Mouse (Mus musculus) kidney, adult 11 months (tissue): ENCODE results near the gene Cass4.

ENCODE experiments used
- DNase-seq: peaks from one replicate; pipeline ENCODE4 v3.0.0; 2022

Gene Cass4

DNA sequence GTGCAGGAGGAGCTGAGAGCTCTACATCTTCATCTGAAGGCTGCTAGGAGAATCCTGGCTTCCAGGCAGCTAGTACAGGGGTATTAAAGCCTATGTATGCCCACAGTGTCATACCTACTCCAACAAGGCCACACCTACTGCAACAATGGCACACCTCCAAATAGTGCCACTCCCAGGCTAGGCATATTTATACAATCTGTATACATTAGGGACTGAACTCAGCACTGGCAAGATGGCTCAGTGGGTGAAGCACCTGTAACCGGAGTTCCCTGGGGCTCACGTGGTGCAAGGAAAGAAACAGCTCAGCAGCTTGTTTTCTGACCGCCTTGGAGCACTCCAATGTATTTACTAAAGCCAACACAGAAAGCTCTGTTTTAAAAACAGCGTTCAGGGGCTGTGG is 52.0 kb downstream of the Cass4 start:
- no peak for DNase-seq

DNA sequence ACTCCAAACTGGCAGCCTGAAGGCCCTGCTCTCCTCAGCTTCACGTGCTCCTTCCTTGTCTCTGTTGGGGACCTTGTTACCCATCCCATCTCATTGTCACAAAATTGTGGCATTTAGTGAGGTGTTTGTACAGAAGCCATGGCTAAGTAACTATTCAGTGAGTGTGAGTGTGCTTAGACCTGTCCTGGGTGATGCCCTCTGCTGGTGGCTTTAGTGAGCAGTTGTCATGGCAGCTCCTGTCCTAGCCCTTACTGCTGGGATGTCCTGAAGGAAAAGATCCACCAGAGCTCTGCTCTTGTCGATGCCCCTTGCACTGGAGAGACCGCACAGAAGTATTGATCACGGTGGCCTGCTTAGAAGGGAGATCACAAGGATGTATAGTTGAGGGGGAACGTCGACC is 53.7 kb downstream of the Cass4 start:
- DNase-seq, result no peak

DNA sequence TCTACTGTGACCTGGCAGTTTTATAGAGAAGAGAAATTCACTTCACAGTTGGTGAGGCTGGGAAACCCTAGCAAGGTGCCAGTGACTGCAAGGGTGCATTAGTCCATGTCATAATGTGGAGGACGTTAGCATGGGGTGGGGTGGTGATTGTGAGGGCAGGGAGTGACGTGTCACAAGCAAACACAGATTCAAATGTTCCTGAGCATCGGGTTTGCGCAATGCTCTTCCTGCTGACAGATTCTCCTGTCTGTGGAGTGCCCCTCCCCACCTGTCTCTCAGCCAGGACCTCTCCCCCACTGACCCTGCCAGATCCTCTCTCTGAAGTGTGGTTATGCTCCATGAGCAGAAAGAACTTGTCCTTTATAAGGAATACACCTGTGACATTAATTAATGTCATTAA is 54.7 kb downstream of the Cass4 start:
- DNase-seq, result no peak

DNA sequence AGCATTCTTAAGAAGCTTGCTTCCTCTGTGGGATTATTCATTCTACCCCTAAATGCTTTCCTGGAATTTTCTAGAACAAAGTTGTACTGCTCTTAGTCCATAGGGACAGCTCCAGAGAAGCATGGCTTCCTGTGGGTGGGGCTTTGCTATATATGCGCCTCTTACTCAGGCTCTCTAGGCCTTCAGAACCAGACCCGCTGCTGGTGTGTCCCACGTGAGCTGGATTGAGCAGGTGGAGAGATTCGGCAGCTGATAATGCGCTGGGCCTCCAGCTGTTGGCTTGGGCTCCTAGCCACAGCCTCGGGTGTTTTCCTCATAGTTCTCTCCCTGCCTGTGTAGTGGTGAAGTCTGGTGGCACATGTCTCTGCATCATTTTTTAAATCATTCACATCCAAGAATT is 57.0 kb downstream of the Cass4 start:
- no peak for DNase-seq

DNA sequence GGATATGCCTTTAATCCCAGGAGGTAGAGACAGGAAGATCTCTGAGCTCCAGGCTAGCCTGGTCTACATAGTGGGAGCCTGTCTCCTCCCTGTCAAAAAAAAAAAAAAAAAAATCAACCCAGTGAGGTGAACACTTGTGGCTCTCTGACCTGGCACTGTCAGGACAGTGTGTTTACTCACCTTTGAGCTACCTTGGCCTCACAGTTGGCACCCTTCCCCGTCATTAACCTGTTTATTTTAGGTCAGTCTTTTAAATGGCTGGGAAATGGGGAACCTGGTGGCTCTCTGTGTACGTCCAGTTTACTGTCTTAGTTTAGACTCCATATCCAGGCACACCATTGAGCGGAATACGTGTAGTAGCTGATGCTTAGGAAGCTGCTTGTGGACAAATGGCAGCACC is 58.4 kb downstream of the Cass4 start:
- no peak for DNase-seq

DNA sequence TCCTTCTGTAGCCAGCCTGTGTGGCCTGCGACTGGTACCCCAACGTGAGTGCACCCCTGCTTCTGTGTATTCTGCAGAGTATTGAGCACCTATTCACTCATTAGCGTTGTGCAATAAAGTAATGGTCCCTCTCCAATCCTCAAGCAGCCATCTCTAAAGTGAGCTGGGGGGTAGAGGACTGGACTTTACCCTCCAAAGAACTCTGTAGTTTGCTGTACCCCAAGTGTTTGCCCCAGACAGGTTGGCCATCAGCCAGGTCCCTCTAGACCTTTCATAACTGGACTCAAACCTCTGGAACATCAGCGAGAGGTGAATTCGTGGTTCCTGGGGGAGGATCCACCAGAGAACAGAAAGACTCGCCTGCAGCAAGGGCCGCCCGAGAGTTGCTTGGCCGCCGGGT is 58.9 kb downstream of the Cass4 start:
- DNase-seq, result no peak

DNA sequence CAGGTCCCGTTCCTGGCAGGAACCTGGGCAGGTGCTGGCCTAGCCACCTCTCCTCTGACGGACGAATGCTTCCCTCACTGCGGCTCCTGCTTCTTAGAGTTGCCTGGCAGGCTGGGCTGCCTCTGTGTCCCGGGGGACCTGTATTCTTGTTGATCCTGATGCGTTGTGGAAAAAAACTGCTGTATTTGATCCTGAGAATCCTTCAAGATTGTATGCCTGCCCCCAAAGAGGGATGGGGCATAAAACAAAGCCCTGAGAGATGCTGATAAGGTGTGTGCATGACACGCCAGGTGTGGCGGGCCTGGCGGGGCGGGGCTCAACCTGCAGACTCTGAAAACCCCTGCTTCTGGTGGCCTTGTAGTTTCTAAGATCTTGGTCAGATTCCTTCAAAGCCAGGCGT is 64.9 kb downstream of the Cass4 start, which contains the start of gene Gcnt7:
Gcnt7 (minus strand) TSS at position 101 of the 400 bp plus-strand sequence.
- DNase-seq, result no peak

DNA sequence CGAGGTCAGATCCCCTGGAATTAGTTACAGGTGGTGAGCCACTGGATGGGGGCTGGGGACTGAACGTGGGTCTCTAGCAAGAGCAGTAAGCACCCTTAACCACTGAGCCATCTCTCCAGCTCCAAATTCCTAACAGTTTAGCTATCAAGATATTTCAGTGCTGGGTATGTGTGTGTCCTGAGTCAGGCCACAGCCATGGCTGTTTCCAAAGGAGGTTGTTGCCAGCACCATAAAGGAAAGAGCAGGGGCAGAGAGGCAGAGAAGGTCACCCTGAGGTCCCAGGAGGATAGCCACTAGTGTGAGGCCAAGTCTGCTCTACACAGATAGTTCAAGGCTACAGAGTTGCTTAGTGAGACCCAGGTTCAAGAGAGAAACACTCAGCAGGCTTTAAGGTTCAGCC is 67.1 kb downstream of the Cass4 start:
- no peak for DNase-seq

DNA sequence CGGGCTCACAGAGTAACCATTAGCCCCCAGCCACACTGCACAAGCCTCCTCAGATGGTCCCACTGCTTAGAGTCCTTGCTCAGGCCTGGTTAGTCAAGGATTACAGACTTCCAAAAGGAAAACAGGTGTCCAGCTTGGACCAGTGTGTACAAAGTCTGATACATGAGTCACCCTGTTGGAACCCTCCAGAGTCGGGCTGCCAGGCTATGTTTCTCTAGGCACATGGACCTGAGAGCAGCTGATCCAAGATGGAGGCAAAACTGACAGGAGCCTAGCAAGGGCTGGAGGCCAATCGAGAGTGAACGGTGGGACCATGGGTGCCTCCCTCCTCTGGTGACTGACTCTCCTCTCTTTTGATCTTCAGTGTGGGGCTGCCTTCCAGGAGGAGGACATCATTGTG is 69.2 kb downstream of the Cass4 start:
- DNase-seq, result no peak

DNA sequence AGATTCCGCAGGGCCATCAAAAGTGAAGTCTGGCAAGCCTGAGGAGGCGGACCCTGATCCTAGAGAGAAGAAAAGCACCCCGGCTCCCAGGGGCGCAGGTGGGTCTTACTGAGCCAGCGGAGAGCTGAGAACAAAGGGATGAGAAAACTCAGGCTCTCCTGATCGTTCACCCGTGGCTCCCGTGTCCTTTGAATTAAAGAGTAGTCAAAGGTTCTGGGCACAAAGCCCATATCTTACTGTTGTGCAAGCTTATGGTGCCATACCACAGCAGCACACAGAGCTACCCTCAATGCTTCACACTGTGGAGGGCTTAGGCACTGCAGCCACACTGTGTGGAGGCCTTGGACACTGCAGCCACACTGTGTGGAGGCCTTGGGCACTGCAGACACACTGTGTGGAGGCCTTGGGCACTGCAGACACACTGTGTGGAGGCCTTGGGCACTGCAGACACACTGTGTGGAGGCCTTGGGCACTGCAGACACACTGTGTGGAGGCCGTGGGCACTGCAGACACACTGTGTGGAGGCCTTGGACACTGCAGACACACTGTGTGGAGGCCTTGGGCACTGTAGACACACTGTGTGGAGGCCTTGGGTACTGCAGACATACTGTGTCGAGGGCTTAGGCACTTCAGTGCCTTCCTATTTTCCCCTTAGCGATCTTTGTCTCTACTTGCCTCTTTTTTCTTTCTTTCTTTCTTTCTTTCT is 73.0 kb downstream of the Cass4 start:
- DNase-seq, result peak; percentile 60

DNA sequence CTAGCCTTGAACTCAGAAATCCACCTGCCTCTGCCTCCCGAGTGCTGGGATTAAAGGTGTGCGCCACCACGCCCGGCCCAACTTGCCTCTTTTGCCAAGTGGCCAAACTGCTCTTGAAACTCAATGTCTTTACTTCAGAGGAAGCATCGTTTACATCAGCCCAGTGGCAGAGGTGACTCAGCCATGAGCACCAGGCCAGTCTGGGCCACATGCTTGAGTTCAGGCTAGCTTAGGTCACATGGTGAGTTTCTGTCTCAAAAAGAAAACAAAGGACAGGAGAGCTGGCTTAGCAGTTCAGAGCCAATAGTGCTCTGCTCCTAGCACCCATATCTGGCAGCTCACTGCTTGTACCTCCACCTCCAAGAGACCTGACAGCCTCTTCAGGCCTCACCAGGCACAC is 73.6 kb downstream of the Cass4 start:
- no peak for DNase-seq

DNA sequence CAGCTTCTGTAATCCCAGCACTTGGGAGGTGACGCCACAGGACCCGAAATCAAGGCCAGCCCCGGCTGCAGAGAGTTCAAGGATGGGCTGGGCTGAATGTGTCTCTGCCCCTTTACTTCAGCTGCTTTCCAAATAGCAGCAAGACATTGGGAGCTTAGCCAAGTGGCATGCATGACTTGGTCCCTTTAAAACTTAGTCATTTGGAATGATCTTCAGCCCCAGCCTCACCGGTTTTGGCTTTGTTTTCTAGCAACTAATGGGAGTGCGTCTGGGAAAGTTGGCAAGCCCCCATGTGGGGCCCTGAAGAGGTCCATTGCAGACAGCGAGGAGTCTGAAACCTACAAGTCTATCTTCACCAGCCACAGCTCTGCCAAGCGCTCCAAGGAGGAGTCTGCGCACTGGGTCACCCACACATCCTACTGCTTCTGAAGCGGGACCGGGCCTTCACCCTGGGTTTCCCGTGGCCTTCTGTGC is 74.8 kb downstream of the Cass4 start:
- DNase-seq, result peak; percentile 78

DNA sequence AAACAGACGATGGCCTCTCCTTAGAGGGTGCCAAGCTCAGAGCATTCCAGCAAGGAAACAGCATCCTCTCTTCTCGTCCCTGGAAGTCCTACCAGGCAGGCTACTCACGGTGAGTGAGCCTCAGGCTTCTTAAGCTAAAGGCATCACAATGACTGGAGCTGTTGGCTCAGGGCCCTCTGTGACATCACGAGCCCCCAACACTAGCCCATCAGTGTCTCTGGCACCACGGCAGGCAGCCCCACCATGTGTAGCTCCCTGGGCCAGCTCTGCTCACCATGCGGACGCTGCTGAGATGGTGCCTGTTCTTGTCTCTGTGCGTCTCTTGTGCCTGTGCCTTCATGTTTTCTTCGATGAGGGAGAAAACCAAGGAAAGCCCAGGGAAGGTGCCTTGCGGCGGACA is 78.7 kb downstream of the Cass4 start, which contains the start of gene Fam209:
Fam209 (plus strand) TSS at position 203 of the 400 bp plus-strand sequence.
- no peak for DNase-seq

DNA sequence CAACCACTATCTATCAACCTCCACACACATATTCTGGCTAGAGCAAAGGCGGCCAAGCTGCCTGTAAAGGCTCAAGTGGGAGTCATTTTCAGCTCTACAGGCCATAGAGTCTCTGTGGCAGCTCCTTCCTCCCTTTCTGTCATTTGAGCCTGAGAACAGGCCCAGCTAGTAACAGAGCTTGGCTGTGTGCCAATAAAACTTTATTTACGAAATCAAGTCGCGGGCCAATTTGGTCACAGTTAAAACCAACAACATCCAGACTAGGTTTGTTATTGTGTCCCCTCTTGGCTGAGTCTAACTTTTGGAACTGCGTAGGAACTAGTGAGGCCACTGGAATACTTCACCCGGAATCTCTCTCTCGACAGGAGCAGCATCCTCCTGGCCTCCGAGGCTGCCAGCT is 80.0 kb downstream of the Cass4 start:
- DNase-seq, result no peak

DNA sequence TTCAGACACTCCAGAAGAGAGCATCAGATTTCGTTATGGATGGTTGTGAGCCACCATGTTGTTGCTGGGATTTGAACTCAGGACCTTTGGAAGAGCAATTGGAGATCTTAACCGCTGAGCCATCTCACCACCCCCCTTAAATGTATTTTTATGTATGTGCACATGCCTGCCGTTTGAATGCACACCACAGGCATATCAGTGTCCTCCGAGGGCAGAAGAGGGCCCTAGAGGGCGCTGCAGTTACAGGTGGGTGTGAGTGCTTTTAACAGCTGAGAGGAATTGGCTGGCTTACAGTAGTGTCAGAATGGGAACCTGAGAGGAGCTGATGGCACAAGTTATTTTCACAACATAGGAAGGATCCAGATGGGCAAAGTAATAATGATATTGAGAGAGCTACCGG is 81.4 kb downstream of the Cass4 start:
- DNase-seq, result no peak

DNA sequence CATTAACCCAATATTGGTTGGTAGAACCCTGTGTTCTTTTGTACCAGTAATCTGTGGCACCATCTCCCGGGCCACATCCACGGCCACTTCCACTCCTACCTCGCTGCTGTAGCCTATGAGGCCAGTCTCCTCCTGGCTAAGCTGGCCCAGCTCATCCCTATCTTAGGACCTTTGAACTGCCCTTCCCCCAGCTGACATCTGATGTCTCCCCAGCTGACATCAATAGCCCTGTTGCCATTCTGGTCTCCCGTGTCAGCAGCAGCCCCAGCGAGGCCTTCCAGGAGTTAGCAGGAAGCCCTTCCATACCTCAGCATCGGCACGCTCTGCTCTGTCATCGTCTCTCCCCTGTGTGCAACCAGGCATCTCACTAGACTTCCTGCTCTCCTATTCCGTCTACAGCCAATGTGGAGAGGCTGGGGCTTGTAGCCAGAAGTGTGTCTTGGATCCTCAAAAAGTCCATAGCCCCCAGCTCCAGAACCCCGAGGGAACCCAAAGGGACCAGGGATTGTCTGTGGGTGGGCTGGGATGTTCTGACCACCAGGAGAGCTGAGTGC is 83.2 kb downstream of the Cass4 start:
- no peak for DNase-seq

DNA sequence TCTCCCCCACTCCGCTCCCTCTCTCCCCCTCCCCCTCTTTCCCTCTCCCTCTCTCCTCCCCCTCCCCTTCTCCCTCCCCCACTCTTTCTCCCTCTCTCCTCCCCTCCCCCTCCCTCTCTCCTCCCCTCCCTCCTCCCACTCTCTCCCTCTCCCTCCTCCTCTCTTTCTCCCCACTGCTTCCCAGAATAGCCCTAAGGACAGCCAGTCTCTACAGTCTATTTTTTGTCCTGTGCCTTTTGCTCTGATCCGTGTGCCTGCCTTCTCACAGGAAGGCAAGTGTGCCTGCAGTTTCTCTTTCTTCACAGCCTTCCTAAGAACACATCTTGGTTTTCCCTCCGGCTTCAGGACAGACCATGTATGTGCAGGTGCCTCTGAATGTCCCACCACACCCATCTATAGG is 83.8 kb downstream of the Cass4 start:
- no peak for DNase-seq

DNA sequence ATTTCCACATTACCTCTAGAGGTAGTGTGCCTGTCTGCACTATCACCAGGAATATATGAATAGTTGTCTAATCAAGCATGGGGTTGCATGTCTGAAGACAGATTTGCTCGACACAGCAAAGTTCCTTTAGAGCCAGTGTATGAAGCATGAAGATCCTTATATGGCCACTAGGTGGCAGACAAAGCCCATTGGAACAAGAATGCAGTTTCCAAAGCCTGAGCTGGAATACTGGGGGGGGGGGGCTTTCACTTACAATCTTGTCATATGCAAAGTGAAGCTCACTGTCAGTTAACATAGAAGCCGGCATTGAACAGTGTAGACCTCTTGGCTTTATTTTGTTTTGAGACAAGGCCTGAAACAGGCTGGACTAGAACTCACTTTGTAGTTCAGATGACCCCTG is 84.3 kb downstream of the Cass4 start:
- DNase-seq, result no peak

DNA sequence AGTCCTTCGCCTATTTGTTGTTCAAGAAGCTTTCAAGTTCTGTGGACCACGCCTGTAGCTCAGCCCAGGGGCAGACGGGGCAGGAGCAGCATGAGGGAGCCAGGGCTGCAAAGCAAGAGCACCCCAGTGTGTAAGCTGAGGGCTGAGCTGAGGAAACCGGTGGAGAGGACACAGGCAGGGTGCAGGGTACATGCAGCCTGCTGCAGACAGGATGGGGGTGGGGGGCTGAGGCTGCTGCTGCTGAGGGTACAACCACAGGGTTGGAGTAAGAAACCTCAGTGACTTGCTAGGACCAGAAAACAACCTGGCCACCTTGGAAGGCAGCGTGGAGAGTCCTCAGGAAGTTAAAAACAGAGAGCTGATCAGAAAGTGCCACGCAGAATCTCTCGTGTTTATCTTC is 86.7 kb downstream of the Cass4 start:
- DNase-seq, result no peak

DNA sequence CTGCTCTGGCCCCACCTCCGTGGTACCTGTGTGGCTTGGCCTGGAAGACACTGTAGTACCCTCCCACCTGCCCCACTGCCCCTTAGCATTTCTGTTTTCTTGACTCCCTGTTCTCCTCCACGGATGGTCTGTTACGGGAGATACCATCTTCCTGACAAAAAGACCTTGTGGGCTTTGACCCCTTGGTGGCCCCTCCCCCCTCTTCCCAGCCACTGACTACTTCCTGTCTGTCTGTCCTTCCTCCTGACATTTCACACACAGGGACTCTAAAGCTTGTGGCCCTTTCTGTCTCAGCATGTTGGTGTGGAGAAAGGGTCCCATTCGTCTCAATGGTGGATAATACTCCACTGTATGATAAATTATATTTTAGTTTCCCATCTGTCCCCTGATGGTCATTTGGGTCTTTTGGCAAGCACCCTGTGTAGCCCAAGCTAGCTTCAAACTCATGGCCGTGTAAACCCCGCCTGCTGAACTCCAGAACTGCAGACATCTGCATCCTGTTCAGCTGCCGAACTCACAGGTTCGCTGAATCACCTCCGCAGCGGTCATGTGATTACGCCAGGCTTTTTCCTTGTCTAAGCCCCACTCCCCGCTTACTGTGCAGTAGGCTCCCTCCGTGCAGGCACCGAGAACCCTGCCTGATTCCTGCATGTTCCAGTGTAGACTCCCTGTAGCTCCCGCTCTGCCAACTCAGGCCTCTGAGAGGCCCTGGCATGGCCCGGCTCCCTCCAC is 88.2 kb downstream of the Cass4 start:
- no peak for DNase-seq
